Mouse (Mus musculus) cerebellum, postnatal 14 days (tissue): ENCODE results near the gene Ubac2.

ENCODE experiments used
- DNase-seq, 2 experiments: peaks; one replicate each; pipeline ENCODE4 v3.0.0; 2021; ENCODE audit warnings: mixed read lengths in 2 of 2

The Ubac2 gene

GRCm38 (mm10) chr14:121954129-121954528 is 75.7 kb downstream of the Ubac2 start:
- no peak for DNase-seq

DNA sequence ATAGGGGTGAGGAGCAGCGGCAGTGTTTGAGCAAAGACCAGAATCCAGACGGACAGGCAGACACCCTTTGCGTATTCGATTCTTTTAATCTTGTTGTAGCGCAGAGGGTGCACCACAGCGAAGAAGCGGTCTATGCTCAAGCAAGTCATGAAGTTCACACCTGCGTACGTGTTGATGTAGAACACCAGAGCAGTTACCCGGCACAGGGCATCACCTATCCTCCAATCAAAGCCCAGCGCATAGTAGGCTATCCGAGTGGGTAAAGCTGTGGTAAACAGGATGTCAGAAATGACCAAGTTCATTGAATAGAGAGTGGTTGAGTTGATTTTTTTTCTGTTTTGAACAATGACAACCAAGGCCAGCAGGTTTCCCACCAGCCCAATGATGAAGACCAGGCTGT is 76.2 kb downstream of the Ubac2 start:
- DNase-seq = no peak

GRCm38 (mm10) chr14:121955176-121955795 is 76.9 kb downstream of the Ubac2 start:
- no peak for DNase-seq

DNA sequence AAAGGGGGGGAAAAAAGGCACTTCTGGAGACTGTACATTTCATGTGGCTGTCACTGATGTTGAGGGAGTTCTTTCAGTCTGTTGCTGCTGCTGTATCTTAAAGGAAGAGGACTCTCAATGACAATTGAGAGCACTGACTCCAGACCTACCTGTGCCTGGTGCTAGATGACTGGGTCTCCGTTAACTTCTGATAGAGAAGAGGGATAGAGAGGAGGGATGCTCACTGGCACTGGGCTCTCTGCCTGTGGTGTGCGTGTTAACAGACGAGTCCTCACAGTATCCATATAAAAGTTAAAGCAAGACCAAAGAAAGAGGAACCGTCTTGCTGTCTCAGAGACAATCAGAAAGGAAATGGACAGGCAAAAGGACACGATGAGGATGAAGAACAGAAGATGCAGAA is 77.9 kb downstream of the Ubac2 start:
- DNase-seq = no peak

- no peak for DNase-seq
Measured at GRCm38 (mm10) chr14:121957176-121957871, 78.9 kb downstream of the Ubac2 start.

DNA sequence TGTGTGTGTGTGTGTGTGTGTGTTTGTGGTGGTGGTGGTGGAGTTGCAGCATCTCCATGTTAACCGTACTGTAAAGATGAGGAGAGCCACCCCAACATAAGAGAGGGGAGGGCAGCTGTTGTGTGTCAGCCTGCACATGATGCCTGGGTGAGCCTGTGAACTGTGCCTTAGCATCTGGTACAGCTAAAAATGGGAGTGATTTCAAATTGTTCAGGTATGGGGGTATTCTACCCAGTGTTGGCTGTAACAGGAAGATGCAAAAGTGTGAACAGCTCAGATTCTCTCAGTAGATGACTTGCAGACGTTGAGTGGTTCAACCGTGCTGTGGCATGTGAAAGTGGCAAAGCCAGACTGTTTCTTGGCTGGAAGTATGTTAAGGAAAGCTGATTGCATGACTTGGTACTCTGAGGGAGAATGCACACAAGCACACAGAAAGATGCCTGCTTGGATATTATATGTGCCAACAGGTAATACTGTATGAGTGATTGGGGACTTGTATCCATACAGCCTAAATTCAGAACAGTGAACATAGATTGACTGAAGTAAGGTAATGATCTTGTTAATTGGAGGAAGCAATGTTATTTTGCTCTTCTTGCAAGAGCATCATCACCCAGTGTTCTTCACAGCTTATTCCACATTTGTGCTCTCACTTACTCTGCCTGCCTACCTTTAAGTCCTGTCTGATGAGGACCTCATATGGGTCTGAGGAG is 79.8 kb downstream of the Ubac2 start:
- no peak for DNase-seq

- DNase-seq = no peak
Measured at GRCm38 (mm10) chr14:121958751-121959537, 80.5 kb downstream of the Ubac2 start.

DNA sequence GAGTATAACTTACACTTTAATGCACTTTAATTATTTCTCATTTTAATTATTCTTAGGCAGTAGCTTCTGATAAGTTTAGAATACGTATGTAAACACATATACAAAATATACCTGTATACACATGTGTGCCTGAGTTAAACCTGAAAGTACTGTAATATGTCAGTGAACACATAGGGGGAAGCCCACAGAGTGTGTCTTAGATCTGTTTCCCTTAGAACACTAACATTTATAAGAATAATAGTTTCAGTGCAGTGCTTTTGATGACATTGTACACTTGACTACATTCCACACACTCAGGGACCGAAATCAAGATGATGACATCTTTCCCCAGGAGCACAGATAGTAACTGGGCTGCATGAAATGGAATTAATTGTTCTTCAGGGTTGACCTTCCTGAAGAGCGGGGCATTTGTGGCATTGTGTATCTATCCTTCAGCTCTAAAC is 81.1 kb downstream of the Ubac2 start:
- no peak for DNase-seq

DNA sequence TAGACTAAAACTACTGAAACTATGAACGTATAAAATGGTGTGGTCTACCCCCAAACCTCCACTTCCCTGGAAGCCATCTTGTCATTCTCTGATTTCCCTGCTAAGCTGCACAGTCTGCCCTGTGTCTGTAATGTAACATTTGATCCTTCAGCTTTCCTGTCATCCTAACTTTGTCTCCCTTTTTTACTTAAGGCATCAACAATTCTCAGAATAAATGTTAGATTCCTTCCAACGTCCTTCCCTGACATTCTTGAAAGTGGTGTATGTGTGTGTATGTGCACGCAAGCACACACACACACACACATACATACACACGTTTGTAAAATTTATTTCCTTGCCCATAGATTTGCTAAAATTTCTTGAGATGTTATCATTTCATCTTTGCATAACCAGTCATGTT is 81.6 kb downstream of the Ubac2 start:
- no peak for DNase-seq

DNA sequence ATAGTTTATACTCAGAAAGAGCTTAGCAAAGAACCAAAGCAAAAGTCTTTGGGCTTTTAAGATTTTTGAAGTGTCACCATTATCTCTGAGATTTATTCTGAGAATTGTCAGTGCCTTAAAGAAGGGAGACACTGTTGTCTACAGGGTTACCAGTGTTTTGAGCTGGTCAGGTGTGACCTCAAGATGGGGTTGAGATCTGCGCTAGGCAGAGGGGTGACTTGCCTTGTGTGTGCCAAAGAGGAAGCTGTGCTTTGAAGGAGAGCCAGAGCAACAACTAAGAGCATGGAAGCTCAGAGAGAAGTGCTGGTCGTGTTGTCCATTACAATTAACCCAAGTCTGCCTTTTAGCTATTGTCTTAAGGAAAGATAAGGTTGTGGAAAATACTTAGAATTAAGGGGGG is 82.1 kb downstream of the Ubac2 start:
- DNase-seq = no peak

GRCm38 (mm10) chr14:121960997-121961396 is 82.6 kb downstream of the Ubac2 start:
- DNase-seq = no peak

- DNase-seq = no peak
Measured at GRCm38 (mm10) chr14:121961496-121962127, 83.2 kb downstream of the Ubac2 start.

DNA sequence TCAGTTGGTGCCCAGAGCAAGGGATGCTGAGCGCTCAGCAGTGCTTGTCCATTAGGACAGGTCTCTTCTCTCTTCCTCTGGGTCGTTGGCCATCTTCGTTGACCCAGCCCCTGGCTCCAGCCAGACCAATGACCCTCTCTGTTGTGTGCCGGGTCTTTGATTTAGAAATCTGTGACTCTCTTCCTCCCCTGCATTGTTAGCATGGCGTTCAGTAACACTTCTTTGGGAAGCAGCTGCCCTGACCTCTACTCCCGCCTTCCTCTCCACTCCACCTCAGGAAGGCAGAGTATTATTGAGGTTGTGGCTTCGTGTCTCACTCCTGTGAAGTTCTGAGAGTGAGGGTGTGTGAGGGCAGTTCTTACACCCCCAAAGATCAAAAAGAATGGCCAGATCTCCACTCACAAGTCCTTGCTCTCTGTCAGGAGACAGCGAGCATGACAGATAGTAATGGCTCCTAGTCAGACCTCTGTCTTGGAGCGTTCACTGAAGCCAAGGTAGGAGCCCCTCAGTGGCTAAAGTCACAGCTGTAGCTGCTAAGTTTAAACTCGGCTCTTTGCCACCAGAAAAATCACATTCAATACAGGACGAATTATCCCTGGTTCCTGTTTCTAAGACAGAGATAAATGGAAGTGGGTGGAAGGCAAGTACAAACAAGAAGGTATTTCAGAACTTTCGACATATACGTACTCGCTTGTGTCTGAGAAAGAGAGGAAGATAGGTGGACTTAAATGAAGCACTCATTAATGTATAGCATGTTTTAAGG is 83.9 kb downstream of the Ubac2 start:
- no peak for DNase-seq

GRCm38 (mm10) chr14:121963251-121963941 is 85.0 kb downstream of the Ubac2 start:
- no peak for DNase-seq

DNA sequence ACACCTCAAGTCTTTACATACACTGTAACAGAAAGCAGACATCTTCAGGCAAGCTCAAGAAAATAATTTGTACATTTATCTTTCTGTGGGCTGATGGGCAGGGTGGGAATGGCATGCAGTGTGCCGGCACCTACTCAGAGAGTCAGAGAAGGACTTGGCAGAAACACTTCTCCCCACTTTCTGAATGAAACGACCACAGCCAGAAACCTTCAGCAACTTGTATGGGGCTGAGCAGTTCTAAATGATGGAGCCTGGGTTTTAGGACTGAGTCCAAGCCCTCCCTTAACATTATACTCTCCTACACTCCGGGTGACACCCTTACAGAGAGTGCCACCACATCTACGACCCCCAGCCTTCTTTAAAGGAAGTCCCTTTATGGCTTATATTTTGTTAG is 85.5 kb downstream of the Ubac2 start:
- DNase-seq = no peak

- DNase-seq = no peak
Measured at GRCm38 (mm10) chr14:121964990-121965389, 86.6 kb downstream of the Ubac2 start, which contains the start of gene Gpr183. Gene Gpr183, minus strand, starts transcription at chr14:121965195.

DNA sequence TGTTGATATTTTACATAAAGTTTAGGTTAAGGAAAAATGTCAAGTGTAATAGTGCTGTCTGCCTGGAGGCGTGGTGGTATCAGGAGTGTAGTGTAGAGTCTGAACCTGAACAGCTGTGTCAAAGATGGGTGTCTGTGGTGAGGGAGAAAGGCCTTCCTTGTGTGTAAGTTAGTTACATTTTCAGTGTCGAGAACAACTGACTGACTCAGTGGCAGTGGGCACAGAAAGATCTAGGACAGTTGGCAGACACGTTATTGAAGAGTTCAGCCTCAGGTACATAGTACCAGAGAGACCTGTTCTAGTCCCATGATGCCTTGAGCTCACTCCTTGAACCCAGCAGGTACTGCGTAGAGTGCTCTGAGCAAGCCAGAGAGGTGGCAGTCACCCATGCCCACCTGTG is 87.0 kb downstream of the Ubac2 start:
- no peak for DNase-seq

GRCm38 (mm10) chr14:121967095-121967494 is 88.7 kb downstream of the Ubac2 start:
- no peak for DNase-seq

- no peak for DNase-seq
Measured at GRCm38 (mm10) chr14:121970402-121970801, 92.0 kb downstream of the Ubac2 start.

GRCm38 (mm10) chr14:121973114-121973513 is 94.7 kb downstream of the Ubac2 start:
- DNase-seq = no peak

GRCm38 (mm10) chr14:121981531-121981930 is 103.1 kb downstream of the Ubac2 start:
- no peak for DNase-seq
